Mouse (Mus musculus) kidney, embryonic 15.5 days (tissue): Measurements from ENCODE around the gene Fcgr4. TPM values are rescaled to one million over a fixed set of nuclear protein-coding genes. Genes with fewer than 3 reads are reported as not detected.
"Not testable (repeated sequence)": the region's sequence is repeated elsewhere in the genome, so short reads cannot be mapped to it uniquely, and the experiment has no call there.

Experiments used
- ATAC-seq: fragments of 200-750 bp; cut with Nextera tagmentation; replicated peaks from 2 replicates; pipeline ENCODE4 v1.8.0; 2017; ENCODE audit warnings: moderate TSS enrichment; ENCODE audit not compliant: low FRiP score
- H3K27ac ChIP-seq: fragments of 300-500 bp; sonication (generic); 2 replicates; pipeline ENCODE4 v1.5.1; 2015; ENCODE audit warnings: mild to moderate bottlenecking, inconsistent platforms
- H3K27me3 ChIP-seq: fragments of 300-500 bp; sonication (generic); 2 replicates; pipeline ENCODE4 v1.6.1; 2015; ENCODE audit warnings: inconsistent platforms
- H3K36me3 ChIP-seq: fragments of 300-500 bp; sonication (generic); 2 replicates; pipeline ENCODE4 v1.6.1; 2015; ENCODE audit warnings: inconsistent platforms
- H3K4me1 ChIP-seq: fragments of 300-500 bp; sonication (generic); 2 replicates; pipeline ENCODE4 v1.6.1; 2015; ENCODE audit warnings: inconsistent platforms
- H3K4me2 ChIP-seq: fragments of 300-500 bp; sonication (generic); 2 replicates; pipeline ENCODE4 v1.6.1; 2015; ENCODE audit warnings: moderate library complexity, mild to moderate bottlenecking, inconsistent platforms
- H3K4me3 ChIP-seq: fragments of 300-500 bp; sonication (generic); replicated peaks from 2 replicates; pipeline ENCODE4 v1.5.1; 2015; ENCODE audit warnings: mild to moderate bottlenecking, inconsistent platforms
- H3K9ac ChIP-seq: fragments of 300-500 bp; sonication (generic); 2 replicates; pipeline ENCODE4 v1.6.1; 2015; ENCODE audit warnings: mild to moderate bottlenecking, inconsistent platforms
- H3K9me3 ChIP-seq: fragments of 300-500 bp; sonication (generic); replicated peaks from 2 replicates; pipeline ENCODE4 v1.6.1; 2016; ENCODE audit warnings: inconsistent platforms
- WGBS: fragments of 180-500 bp; shearing (Covaris S2); methylation state at CpG from one replicate; pipeline ENCODE4 v1.1.7; 2015; ENCODE audit warnings: mixed read lengths; 5-methylcytosine and 5-hydroxymethylcytosine counted together
- polyA plus RNA-seq: library from polyadenylated mRNA; unstranded; fragments of >200 nt; fragmentation: Nextera tagmentation; extraction: Ambion mirVana; gene quantifications from 2 replicates; pipeline ENCODE4 v1.2.1, GENCODE M21; 2015

Gene Fcgr4
- 1.2 and 1.3 TPM in 2 replicates for polyA plus RNA-seq

DNA sequence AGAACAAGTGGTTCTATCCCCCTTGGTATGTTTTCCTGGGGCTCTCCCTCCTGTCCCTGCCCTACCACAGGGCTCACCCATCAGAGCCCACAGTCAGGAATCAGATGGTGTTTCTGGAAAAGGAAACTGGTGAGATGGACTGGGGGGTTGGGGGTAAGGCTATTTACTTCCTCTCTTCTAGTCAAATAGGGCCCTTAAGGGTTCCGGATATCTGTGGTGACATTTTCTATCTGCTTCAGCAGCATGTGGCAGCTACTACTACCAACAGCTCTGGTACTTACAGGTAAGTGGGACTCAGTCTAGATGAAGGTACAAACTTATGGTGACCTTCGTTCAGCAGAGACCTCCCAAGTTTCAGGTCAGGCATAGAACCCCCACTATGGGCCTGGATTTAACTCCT, at the start of gene Fcgr4:
Gene Fcgr4, plus strand, starts transcription at position 184 of the 400 bp plus-strand sequence.
- no peaks in the 10 kb centered on the region for H3K9me3 ChIP-seq

DNA sequence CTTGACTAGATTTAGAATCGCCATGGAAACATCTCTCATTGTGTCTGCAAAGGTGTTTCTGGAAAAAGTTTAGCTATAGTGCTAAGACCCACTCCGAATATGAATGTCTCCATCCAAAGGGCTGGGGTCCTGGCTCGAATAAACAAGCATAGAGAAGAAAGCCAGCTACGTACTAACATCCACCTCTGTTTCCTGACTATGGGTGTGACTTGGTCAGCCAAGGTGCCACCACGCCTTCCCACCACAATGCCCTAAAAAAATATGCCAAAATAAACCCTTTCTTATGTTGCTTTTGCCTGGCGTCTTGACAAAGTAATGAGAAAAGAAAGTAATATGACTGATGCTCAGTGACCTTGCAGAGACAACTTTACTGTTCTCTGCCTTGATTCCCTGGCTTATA, 46.2 kb upstream of the Fcgr4 start:
- WGBS = 81% methylated on average over 6 of the region's 6 CpGs
- Histone ChIP-seq H3K36me3 (no peaks in the 10 kb centered on the region), H3K9ac (no peak overlapping the region), H3K4me2 (no peak overlapping the region), H3K27ac (no peak overlapping the region), H3K9me3 (no peaks in the 10 kb centered on the region), H3K27me3 (no peaks in the 10 kb centered on the region), H3K4me1 (no peaks in the 10 kb centered on the region), H3K4me3 (no peak overlapping the region)
- ATAC-seq = no peak

More for the DNA sequence above, at the start of gene Fcgr4:
- no peaks in the 10 kb centered on the region for H3K4me1 ChIP-seq
- no peak within 1 kb of the TSS for H3K27ac ChIP-seq
- H3K9ac ChIP-seq = no peak within 1 kb of the TSS
- H3K4me3 ChIP-seq = no peak within 1 kb of the TSS
- H3K27me3 ChIP-seq = no peaks in the 10 kb centered on the region
- H3K36me3 ChIP-seq = no peaks in the 10 kb centered on the region
- 85% methylated on average over 2 of the region's 2 CpGs for WGBS
- no peak for ATAC-seq
- H3K4me2 ChIP-seq = no peak within 1 kb of the TSS

DNA sequence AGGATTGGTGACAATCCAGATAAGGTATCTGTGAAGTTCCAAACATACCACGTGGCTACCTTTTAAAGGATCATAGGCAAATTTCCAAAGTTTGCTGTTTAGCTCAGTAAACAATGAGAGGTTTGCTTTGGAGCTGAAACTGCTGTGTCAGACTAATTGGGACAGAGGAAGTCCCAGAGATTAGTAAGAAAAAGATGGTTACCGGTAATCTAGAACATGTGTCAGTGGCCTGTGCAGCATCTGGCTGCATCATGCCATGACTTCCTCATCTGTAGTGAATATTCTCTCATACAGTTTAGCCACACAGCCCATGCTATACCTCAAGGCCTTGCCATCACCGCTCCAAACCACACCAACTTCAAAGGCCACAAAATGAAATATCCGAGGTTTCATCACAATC, 45.8 kb upstream of the Fcgr4 start:
- H3K27ac ChIP-seq = no peak overlapping the region
- no peak overlapping the region for H3K9ac ChIP-seq
- ATAC-seq = no peak
- H3K27me3 ChIP-seq = no peaks in the 10 kb centered on the region
- no peaks in the 10 kb centered on the region for H3K4me1 ChIP-seq
- 83% methylated on average over 4 of the region's 4 CpGs for WGBS
- no peaks in the 10 kb centered on the region for H3K9me3 ChIP-seq
- H3K4me3 ChIP-seq = no peak overlapping the region
- H3K4me2 ChIP-seq = no peak overlapping the region
- H3K36me3 ChIP-seq = no peaks in the 10 kb centered on the region

DNA sequence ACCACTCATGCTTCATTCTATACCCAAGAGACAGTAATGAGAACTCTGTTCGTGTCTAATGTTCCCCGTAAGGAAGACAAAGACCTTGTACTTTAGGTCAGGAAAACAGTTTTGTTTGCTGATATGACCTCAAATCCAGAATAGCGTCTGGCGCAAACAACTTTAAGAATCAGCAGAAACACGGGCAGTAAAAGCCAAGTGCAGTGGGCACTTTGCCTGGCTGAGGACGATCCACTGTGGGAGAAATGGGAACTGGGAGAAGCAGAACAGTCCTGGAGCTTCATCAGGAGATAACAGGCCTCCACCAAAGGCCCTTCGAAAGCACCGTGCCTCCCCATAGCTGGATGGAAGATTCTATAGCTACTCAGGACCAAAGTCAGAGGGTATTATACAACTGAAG, 44.5 kb upstream of the Fcgr4 start:
- 93% methylated on average over 8 of the region's 8 CpGs for WGBS
- H3K4me3 ChIP-seq = no peak overlapping the region
- H3K27me3 ChIP-seq = no peaks in the 10 kb centered on the region
- no peaks in the 10 kb centered on the region for H3K4me1 ChIP-seq
- H3K9ac ChIP-seq = no peak overlapping the region
- H3K4me2 ChIP-seq = no peak overlapping the region
- no peaks in the 10 kb centered on the region for H3K36me3 ChIP-seq
- H3K9me3 ChIP-seq = no peaks in the 10 kb centered on the region
- ATAC-seq = no peak
- no peak overlapping the region for H3K27ac ChIP-seq

DNA sequence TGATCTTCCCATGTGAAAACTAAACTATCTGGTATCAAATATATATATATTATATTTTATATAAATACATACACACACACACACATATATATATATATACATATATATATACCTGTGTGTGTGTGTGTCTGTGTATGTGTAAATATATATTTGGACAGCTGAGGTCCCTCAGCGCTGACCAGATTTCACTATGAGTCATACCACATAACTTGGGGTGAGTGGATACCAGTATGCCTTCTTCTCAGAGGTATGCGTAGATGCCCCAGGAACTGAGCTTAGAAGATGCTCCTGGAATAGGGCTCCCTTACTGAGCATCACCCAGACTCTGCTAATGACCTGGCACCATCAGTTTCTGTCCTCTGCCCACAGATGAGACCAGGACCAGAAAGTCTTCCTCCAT, 44.0 kb upstream of the Fcgr4 start:
- no peaks in the 10 kb centered on the region for H3K4me1 ChIP-seq
- 94% methylated on average over 2 of the region's 2 CpGs for WGBS
- H3K9ac ChIP-seq = no peak overlapping the region
- ATAC-seq = no peak
- H3K36me3 ChIP-seq = no peaks in the 10 kb centered on the region
- no peak overlapping the region for H3K27ac ChIP-seq
- H3K4me2 ChIP-seq = no peak overlapping the region
- H3K9me3 ChIP-seq = no peaks in the 10 kb centered on the region
- no peak overlapping the region for H3K4me3 ChIP-seq
- H3K27me3 ChIP-seq = no peaks in the 10 kb centered on the region

DNA sequence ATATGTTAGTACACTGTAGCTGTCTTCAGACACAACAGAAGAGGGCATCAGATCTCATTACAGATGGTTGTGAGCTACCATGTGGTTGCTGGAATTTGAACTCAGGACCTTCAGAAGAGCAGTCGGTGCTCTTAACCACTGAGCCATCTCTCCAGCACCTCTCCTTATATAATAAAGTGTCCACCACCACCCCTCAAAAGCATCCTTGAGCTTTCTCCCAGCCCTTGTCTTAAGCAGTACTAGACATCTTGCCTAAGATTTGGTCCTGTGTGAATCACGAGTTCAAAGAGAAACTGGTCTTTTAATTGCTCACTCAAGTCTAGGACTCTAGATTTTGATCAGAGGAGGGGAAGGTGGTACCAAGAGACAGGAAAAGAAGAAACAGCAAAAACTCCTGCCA, 43.4 kb upstream of the Fcgr4 start:
- 68% methylated on average over 2 of the region's 2 CpGs for WGBS

DNA sequence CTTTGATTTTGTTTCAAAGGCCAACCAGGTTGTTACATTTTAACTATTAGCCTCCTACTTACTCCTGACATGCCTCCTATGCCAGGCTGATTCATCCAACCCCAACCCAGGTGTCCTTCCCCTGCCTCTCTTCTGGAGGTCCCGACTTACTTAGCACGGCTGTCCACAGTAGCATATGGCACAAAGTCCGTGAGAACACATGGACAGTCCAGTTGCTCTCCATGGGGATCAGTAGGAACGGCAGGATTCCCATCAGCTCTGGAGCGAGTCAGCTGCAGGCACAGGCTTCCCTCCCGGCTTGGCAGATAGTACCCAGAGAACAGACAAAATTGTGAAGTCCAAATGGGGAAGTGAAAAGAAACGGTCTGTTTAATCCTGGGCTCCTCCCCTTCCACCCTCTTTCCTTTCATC, 43.0 kb upstream of the Fcgr4 start:
- Histone ChIP-seq H3K4me1 (no peaks in the 10 kb centered on the region), H3K36me3 (no peaks in the 10 kb centered on the region), H3K9me3 (no peaks in the 10 kb centered on the region), H3K4me2 (no peak overlapping the region), H3K27ac (peak overlapping the region; percentile 24; the same call in 1 of the 2 replicates), H3K9ac (no peak overlapping the region), H3K4me3 (no peak overlapping the region), H3K27me3 (no peaks in the 10 kb centered on the region)
- WGBS = 53% methylated on average over 7 of the region's 7 CpGs
- peak; percentile 90 for ATAC-seq

More for the DNA sequence above, 43.4 kb upstream of the Fcgr4 start:
- H3K27me3 ChIP-seq, H3K4me2 ChIP-seq, H3K9ac ChIP-seq, H3K4me3 ChIP-seq, H3K27ac ChIP-seq, H3K36me3 ChIP-seq, ATAC-seq, H3K9me3 ChIP-seq, H3K4me1 ChIP-seq: not testable (repeated sequence)

DNA sequence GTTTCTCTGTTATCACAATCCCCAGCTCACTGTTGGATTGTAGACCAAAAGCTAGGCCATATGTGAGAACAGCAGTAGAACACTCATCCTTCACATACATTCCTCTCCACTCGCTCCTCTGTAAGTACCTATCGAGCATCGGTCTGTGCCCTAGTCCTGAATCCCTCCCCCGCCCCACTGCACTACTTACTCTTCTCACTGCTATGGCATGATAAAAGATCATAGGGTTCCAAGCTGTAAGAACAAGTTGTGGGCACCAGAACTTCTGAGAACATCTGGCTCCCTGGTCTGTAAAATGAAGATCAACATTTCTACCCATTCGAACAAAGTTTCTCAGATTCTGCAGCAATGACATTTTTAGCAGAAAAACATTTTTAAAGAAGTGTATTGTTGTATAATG, 42.3 kb upstream of the Fcgr4 start, which contains the start of gene Fcgr2b:
Gene Fcgr2b, minus strand, starts transcription at position 101 of the 400 bp plus-strand sequence.
- no peaks in the 10 kb centered on the region for H3K36me3 ChIP-seq
- no peaks in the 10 kb centered on the region for H3K4me1 ChIP-seq
- no peak within 1 kb of the TSS for H3K4me2 ChIP-seq
- no peak within 1 kb of the TSS for H3K9ac ChIP-seq
- H3K27me3 ChIP-seq = no peaks in the 10 kb centered on the region
- no peaks in the 10 kb centered on the region for H3K9me3 ChIP-seq
- 89% methylated on average over 5 of the region's 5 CpGs for WGBS
- H3K4me3 ChIP-seq = no peak within 1 kb of the TSS
- 0 out of 2 replicates have a peak, but pooled peaks have one; percentile 25 for ATAC-seq
- H3K27ac ChIP-seq = peak within 1 kb of the TSS; percentile 24

DNA sequence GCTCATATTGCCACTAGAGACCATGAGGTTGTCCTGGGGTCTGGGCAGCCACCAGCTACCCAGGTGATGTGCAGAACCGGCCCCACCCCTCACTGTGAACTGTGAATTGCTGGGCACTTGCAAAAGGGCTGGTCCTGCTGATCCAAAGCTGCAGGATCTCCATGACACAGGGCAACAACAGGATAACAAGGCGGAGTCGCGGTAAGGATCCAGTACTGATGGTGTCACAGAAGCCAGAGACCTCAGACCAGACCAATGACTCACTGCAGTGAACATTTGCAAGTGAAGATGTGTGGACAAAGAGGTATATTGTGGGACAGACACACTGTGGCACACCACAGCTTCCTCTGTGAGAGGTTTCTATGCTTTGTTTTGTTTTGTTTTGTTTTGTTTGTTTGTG, 40.1 kb upstream of the Fcgr4 start:
- no peak for ATAC-seq
- 79% methylated on average over 4 of the region's 4 CpGs for WGBS
- Histone ChIP-seq H3K4me3 (no peak overlapping the region), H3K4me2 (no peak overlapping the region), H3K9me3 (no peaks in the 10 kb centered on the region), H3K9ac (no peak overlapping the region), H3K4me1 (no peaks in the 10 kb centered on the region), H3K27ac (no peak overlapping the region), H3K36me3 (no peaks in the 10 kb centered on the region), H3K27me3 (no peaks in the 10 kb centered on the region)

DNA sequence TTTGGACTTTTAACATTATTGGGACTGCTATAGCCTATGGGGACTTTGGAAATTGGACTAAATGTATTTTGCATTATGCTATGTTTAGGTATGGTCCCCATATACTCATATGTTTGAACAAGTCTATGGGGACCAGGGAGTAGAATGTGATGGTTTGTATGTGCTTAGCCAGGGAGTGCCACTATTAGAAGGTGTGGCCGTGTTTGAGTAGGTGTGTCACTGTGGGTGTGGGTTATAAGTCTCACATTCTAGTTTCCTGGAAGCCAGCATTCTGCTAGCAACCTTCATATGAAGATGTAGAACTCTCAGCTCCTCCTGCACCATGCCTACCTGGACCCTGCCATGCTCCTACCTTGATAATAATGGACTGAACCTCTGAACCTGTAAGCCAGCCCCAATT, 37.0 kb upstream of the Fcgr4 start:
- not testable (repeated sequence) for H3K4me2 ChIP-seq, H3K27me3 ChIP-seq, H3K4me3 ChIP-seq, H3K27ac ChIP-seq, ATAC-seq, H3K9me3 ChIP-seq, H3K4me1 ChIP-seq, H3K36me3 ChIP-seq, H3K9ac ChIP-seq
- WGBS = 76% methylated on average over 1 of the region's 1 CpGs

DNA sequence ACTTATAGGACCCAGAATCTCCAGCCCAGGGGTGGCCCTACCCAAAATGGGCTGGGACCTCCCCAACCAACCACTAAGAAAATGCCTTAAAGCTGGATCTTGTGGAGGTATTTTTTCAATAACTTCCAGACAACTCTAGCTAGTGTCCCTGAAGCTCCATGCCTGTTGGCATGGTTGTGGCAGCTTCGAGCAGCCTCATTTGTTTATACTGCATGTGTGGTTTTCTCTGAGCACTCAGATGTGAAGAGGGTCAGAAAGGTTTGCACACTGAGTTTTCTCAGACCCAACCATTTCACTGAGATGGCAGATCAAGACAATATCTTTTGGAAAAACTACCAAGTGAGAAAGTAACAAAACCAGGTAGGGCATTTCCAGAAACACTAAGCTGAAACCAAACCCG, 36.4 kb upstream of the Fcgr4 start:
- Histone ChIP-seq H3K4me3 (no peak overlapping the region), H3K4me1 (peaks cover 6% of the 10 kb centered on the region; the same call in 1 of the 2 replicates), H3K36me3 (no peaks in the 10 kb centered on the region), H3K4me2 (no peak overlapping the region), H3K9me3 (no peaks in the 10 kb centered on the region), H3K27me3 (no peaks in the 10 kb centered on the region), H3K27ac (no peak overlapping the region), H3K9ac (no peak overlapping the region)
- no peak for ATAC-seq
- 78% methylated on average over 2 of the region's 2 CpGs for WGBS

DNA sequence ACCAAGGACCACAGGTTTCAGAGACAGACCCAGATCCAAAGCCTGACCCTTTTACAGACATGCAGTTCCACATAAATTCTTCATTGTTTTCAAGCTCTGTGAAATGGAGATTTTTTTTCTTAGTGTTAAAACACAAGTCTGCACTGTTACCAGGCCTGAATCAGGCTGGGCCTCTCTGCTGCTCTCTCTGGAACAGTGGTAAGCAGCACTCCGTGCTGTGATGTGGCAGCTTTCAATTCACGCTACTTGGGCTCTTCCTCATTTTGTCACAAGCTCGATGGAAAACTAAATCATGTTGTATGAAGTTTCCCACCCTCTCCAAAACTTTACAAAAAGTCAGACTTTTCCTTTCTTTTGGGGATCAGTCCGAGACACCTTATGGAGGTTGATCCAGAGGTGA, 35.7 kb upstream of the Fcgr4 start:
- Histone ChIP-seq H3K27me3 (no peaks in the 10 kb centered on the region), H3K27ac (no peak overlapping the region), H3K9ac (no peak overlapping the region), H3K4me2 (no peak overlapping the region), H3K36me3 (no peaks in the 10 kb centered on the region), H3K4me1 (peaks cover 6% of the 10 kb centered on the region; the same call in 1 of the 2 replicates), H3K4me3 (no peak overlapping the region), H3K9me3 (no peaks in the 10 kb centered on the region)
- ATAC-seq = no peak
- WGBS = 81% methylated on average over 4 of the region's 4 CpGs

DNA sequence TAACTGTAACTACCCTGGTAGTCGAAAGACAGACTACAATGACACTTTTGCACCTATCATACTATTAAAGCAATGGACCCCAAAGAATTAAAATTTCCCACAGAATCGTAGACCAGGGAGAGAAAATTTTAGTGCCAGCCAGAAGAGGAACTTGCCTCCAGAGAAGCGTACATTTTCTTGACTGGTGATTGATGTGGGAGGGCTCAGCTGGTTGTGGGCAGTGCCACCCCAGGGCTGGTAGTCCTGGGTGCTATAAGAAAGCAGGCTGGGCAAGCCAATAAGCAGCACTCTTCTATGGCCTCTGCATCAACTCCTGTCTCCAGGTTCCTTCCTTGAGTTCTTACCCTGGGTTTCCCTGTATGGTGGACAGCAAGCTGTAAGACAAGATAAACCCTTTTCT, 33.6 kb upstream of the Fcgr4 start:
- H3K27me3 ChIP-seq = 0 out of 2 replicates have a peak, but pooled peaks cover 4% of the 10 kb centered on the region
- 70% methylated on average over 3 of the region's 3 CpGs for WGBS
- H3K4me2 ChIP-seq = no peak overlapping the region
- no peak for ATAC-seq
- peaks cover 6% of the 10 kb centered on the region; the same call in 1 of the 2 replicates for H3K4me1 ChIP-seq
- H3K9ac ChIP-seq = no peak overlapping the region
- no peaks in the 10 kb centered on the region for H3K36me3 ChIP-seq
- no peak overlapping the region for H3K27ac ChIP-seq
- H3K9me3 ChIP-seq = no peaks in the 10 kb centered on the region
- H3K4me3 ChIP-seq = no peak overlapping the region
